Mouse (Mus musculus) common myeloid progenitor, adult 5-6 weeks (primary cell): ENCODE measurements around the gene Olfr803. TPM values are rescaled to one million over a fixed set of nuclear protein-coding genes. Genes with fewer than 3 reads are reported as not detected.

Source experiments
- ATAC-seq: replicated peaks from 2 replicates; pipeline ENCODE4 v1.8.0; 2016; ENCODE audit warnings: low read depth, mild to moderate bottlenecking, moderate TSS enrichment, inconsistent platforms; ENCODE audit not compliant: poor library complexity, severe bottlenecking
- total RNA-seq: library from RNA; stranded (forward); fragments of 200-1000, 187-1606 nt; gene quantifications from 2 replicates; pipeline ENCODE4 v1.2.3, GENCODE M21; 2017

The Olfr803 gene
- not detected in 2 replicates for total RNA-seq

- no peak for ATAC-seq
Measured at GRCm38 (mm10) chr10:129694186-129694585, at the start of gene Olfr803. Gene Olfr803 (minus strand): TSS chr10:129694286.

GRCm38 (mm10) chr10:129741821-129742220 lies 47.7 kb upstream of the Olfr803 start, which contains the start of gene Olfr806:
Gene Olfr806 (minus strand): TSS chr10:129741921.
- ATAC-seq: no peak

DNA sequence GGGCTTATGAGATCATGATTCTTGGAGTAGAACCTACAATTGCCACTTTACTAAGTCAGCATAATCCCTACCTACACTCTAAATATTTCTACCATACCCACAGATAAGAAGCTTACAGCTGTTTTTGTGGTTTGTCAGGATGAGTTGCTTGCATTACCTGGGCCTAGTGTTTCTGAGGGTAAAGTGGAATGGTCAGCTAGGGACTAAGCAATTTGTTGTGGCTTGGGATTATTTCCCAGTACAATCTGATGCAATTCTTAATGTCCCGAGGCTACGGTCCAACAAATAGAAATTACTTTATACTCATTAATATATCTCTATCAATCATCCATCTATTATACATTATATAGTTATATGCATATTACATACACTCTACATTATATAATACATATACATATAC lies 35.2 kb upstream of the Olfr803 start, which contains the start of gene Olfr805:
TSS of gene Olfr805 (minus strand) at position 101 of the 400 bp plus-strand sequence.
- ATAC-seq: no peak

GRCm38 (mm10) chr10:129702910-129703309 lies 8.8 kb upstream of the Olfr803 start, which contains the start of gene Olfr804:
Gene Olfr804 (plus strand): TSS chr10:129703210.
- no peak for ATAC-seq

GRCm38 (mm10) chr10:129688069-129688468 lies 6.0 kb downstream of the Olfr803 start, which contains the start of gene Olfr802:
Gene Olfr802 (minus strand): TSS chr10:129688169.
- ATAC-seq: no peak

GRCm38 (mm10) chr10:129673765-129674164 lies 20.3 kb downstream of the Olfr803 start, which contains the start of gene Olfr801:
Gene Olfr801 (minus strand): TSS chr10:129673865.
- no peak for ATAC-seq

DNA sequence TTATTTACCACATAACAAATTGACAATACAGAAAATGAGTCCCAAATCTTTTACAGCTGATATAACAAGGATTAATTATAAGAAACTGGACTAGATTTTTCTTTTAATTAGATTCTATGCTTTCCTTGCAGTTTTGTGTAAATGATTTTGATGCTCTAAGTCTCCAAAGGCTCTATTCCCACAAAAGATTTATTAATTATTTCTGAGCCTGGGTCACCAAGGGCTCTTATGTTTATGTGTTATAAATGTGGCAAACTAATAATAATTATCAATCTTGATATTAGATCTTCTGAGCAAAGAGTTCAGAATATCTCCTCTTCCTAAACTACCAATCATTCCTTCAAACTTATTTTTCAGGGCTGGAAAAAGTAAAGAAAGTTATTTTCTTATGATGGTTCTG lies 36.7 kb downstream of the Olfr803 start, which contains the start of gene Olfr800:
TSS of gene Olfr800 (plus strand) at position 301 of the 400 bp plus-strand sequence.
- ATAC-seq: no peak

DNA sequence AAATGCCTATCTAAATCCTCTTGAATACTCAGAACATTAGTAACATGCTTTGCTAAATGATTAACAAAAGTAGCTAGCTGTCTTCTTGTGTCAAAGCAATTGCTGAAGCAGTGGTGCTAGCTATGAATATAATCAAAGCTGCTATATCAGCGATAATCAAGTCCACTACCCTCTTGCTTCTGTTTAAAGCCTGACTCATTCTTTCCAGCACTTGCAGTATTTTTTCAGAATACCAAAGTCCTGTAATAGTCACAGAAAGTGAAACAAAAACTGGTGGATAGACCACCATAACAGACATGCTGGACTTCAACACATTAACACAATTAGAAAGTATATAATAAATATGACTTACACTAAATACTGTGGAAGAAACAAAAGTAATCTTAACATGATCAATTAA lies 42.3 kb downstream of the Olfr803 start:
- no peak for ATAC-seq

Other genes with a start within 250 kb of the Olfr803 start
- gene Olfr787, start 232.4 kb downstream of the Olfr803 start, total RNA-seq: not detected in 2 replicates
- not detected in 2 replicates for gene Olfr788, start 223.3 kb downstream of the Olfr803 start, total RNA-seq
- not detected in 2 replicates for gene Olfr789, start 209.5 kb downstream of the Olfr803 start, total RNA-seq
- gene Olfr790, start 195.8 kb downstream of the Olfr803 start, total RNA-seq: not detected in 2 replicates
- not detected in 2 replicates for gene Olfr791, start 172.5 kb downstream of the Olfr803 start, total RNA-seq
- gene Olfr792, start 155.1 kb downstream of the Olfr803 start, total RNA-seq: not detected in 2 replicates
- not detected in 2 replicates for gene Olfr794, start 126.6 kb downstream of the Olfr803 start, total RNA-seq
- not detected in 2 replicates for gene Olfr796, start 81.7 kb downstream of the Olfr803 start, total RNA-seq
- not detected in 2 replicates for gene Olfr798, start 66.4 kb downstream of the Olfr803 start, total RNA-seq
- not detected in 2 replicates for gene Olfr799, start 56.8 kb downstream of the Olfr803 start, total RNA-seq
- gene Olfr800, start 36.6 kb downstream of the Olfr803 start, total RNA-seq: not detected in 2 replicates
- not detected in 2 replicates for gene Olfr801, start 20.4 kb downstream of the Olfr803 start, total RNA-seq
- not detected in 2 replicates for gene Olfr802, start 6.1 kb downstream of the Olfr803 start, total RNA-seq
- not detected in 2 replicates for gene Olfr804, start 8.9 kb upstream of the Olfr803 start, total RNA-seq
- gene Olfr805, start 35.1 kb upstream of the Olfr803 start, total RNA-seq: not detected in 2 replicates
- gene Olfr806, start 47.6 kb upstream of the Olfr803 start, total RNA-seq: not detected in 2 replicates
- gene Olfr807, start 63.5 kb upstream of the Olfr803 start, total RNA-seq: not detected in 2 replicates
- gene Olfr808, start 71.2 kb upstream of the Olfr803 start, total RNA-seq: not detected in 2 replicates
- not detected in 2 replicates for gene Olfr809, start 80.4 kb upstream of the Olfr803 start, total RNA-seq
- not detected in 2 replicates for gene Olfr810, start 100.6 kb upstream of the Olfr803 start, total RNA-seq
- gene Olfr811, start 110.1 kb upstream of the Olfr803 start, total RNA-seq: not detected in 2 replicates
- not detected in 2 replicates for gene Olfr812, start 151.8 kb upstream of the Olfr803 start, total RNA-seq
- not detected in 2 replicates for gene Olfr813, start 161.1 kb upstream of the Olfr803 start, total RNA-seq
- gene Olfr814, start 185.6 kb upstream of the Olfr803 start, total RNA-seq: not detected in 2 replicates
- gene Olfr815, start 211.6 kb upstream of the Olfr803 start, total RNA-seq: not detected in 2 replicates
- not detected in 2 replicates for gene Olfr816, start 221.3 kb upstream of the Olfr803 start, total RNA-seq